Mouse (Mus musculus) liver, embryonic 12.5 days (tissue): ENCODE measurements around the gene Pde4d. TPM values are rescaled to one million over a fixed set of nuclear protein-coding genes. Genes with fewer than 3 reads are reported as not detected.
"Not testable (repeated sequence)": the region's sequence is repeated elsewhere in the genome, so short reads cannot be mapped to it uniquely, and the experiment has no call there.

Source experiments
- ATAC-seq: fragments of 200-750 bp; cut with Nextera tagmentation; 2 replicates; pipeline ENCODE4 v1.8.0; 2017; ENCODE audit warnings: moderate number of reproducible peaks, mild to moderate bottlenecking, moderate library complexity
- H3K27ac ChIP-seq: fragments of 300-500 bp; sonication (generic); 2 replicates; pipeline ENCODE4 v1.5.1; 2016; ENCODE audit warnings: mild to moderate bottlenecking
- H3K27me3 ChIP-seq: fragments of 300-500 bp; sonication (generic); replicated peaks from 2 replicates; pipeline ENCODE4 v1.6.1; 2016; ENCODE audit warnings: mild to moderate bottlenecking, moderate library complexity
- H3K36me3 ChIP-seq: fragments of 300-500 bp; sonication (generic); 2 replicates; pipeline ENCODE4 v1.6.1; 2016; ENCODE audit warnings: mild to moderate bottlenecking, moderate library complexity
- H3K4me1 ChIP-seq: fragments of 300-500 bp; sonication (generic); 2 replicates; pipeline ENCODE4 v1.6.1; 2016
- H3K4me2 ChIP-seq: fragments of 300-500 bp; sonication (generic); 2 replicates; pipeline ENCODE4 v1.6.1; 2016; ENCODE audit warnings: mild to moderate bottlenecking, moderate library complexity
- H3K4me3 ChIP-seq: fragments of 300-500 bp; sonication (generic); 2 replicates; pipeline ENCODE4 v1.5.1; 2016; ENCODE audit warnings: mild to moderate bottlenecking, moderate library complexity
- H3K9ac ChIP-seq: fragments of 300-500 bp; sonication (generic); 2 replicates; pipeline ENCODE4 v1.6.1; 2016; ENCODE audit warnings: mild to moderate bottlenecking, moderate library complexity
- H3K9me3 ChIP-seq: fragments of 300-500 bp; sonication (generic); replicated peaks from 2 replicates; pipeline ENCODE4 v1.6.1; 2016; ENCODE audit warnings: mild to moderate bottlenecking, moderate library complexity
- WGBS: fragments of 180-500 bp; shearing (Covaris S2); methylation state at CpG from one replicate; pipeline ENCODE4 v1.1.7; 2016; ENCODE audit not compliant: insufficient replicate concordance; 5-methylcytosine and 5-hydroxymethylcytosine counted together
- polyA plus RNA-seq: library from polyadenylated mRNA; unstranded; fragments of >200 nt; fragmentation: Nextera tagmentation; extraction: Ambion mirVana; gene quantifications from 2 replicates; pipeline ENCODE4 v1.2.1, GENCODE M21; 2016

The Pde4d gene
- polyA plus RNA-seq, 1 experiment from 2014 or later, result 19.4 TPM

GRCm38 (mm10) chr13:108677056-108677455, 227.3 kb downstream of the Pde4d start:
- Histone ChIP-seq H3K27me3 (no peaks in the 10 kb centered on the region), H3K4me1 (no peaks in the 10 kb centered on the region), H3K4me3 (no peak overlapping the region), H3K4me2 (no peak overlapping the region), H3K9ac (no peak overlapping the region), H3K27ac (no peak overlapping the region), H3K9me3 (no peaks in the 10 kb centered on the region), H3K36me3 (no peaks in the 10 kb centered on the region)
- no peak for ATAC-seq

- Histone ChIP-seq H3K4me2 (no peak overlapping the region), H3K4me3 (no peak overlapping the region), H3K27me3 (no peaks in the 10 kb centered on the region), H3K4me1 (no peaks in the 10 kb centered on the region), H3K9me3 (no peaks in the 10 kb centered on the region), H3K9ac (no peak overlapping the region), H3K27ac (no peak overlapping the region), H3K36me3 (no peaks in the 10 kb centered on the region)
- WGBS, result 78% methylated on average over 4 of the region's 4 CpGs
- ATAC-seq, result no peak
Measured at GRCm38 (mm10) chr13:108683018-108683417, 233.3 kb downstream of the Pde4d start.

- no peaks in the 10 kb centered on the region for H3K27me3 ChIP-seq
- 73% methylated on average over 7 of the region's 7 CpGs for WGBS
- no peak overlapping the region for H3K4me3 ChIP-seq
- H3K27ac ChIP-seq, result no peak overlapping the region
- H3K9me3 ChIP-seq, result no peaks in the 10 kb centered on the region
- H3K9ac ChIP-seq, result no peak overlapping the region
- H3K36me3 ChIP-seq, result no peaks in the 10 kb centered on the region
- no peak for ATAC-seq
- H3K4me2 ChIP-seq, result no peak overlapping the region
- H3K4me1 ChIP-seq, result no peaks in the 10 kb centered on the region
Measured at GRCm38 (mm10) chr13:108685817-108686216, 236.1 kb downstream of the Pde4d start.

GRCm38 (mm10) chr13:108686262-108686661, 236.5 kb downstream of the Pde4d start:
- Histone ChIP-seq H3K36me3 (no peaks in the 10 kb centered on the region), H3K4me3 (no peak overlapping the region), H3K27me3 (no peaks in the 10 kb centered on the region), H3K27ac (no peak overlapping the region), H3K4me1 (no peaks in the 10 kb centered on the region), H3K4me2 (no peak overlapping the region), H3K9me3 (no peaks in the 10 kb centered on the region), H3K9ac (no peak overlapping the region)
- 31% methylated on average over 2 of the region's 2 CpGs for WGBS
- ATAC-seq, result no peak

GRCm38 (mm10) chr13:108686807-108687206, 237.1 kb downstream of the Pde4d start:
- Histone ChIP-seq H3K9ac (no peak overlapping the region), H3K9me3 (no peaks in the 10 kb centered on the region), H3K36me3 (no peaks in the 10 kb centered on the region), H3K4me3 (no peak overlapping the region), H3K4me2 (no peak overlapping the region), H3K4me1 (no peaks in the 10 kb centered on the region), H3K27me3 (no peaks in the 10 kb centered on the region), H3K27ac (no peak overlapping the region)
- ATAC-seq, result no peak
- 37% methylated on average over 4 of the region's 4 CpGs for WGBS

GRCm38 (mm10) chr13:108692883-108693550, 243.3 kb downstream of the Pde4d start:
- no peak overlapping the region for H3K27ac ChIP-seq
- H3K4me3 ChIP-seq, result no peak overlapping the region
- 65% methylated on average over 12 of the region's 12 CpGs for WGBS
- H3K9ac ChIP-seq, result no peak overlapping the region
- no peak for ATAC-seq
- no peaks in the 10 kb centered on the region for H3K27me3 ChIP-seq
- no peak overlapping the region for H3K4me2 ChIP-seq
- no peaks in the 10 kb centered on the region for H3K4me1 ChIP-seq
- no peaks in the 10 kb centered on the region for H3K9me3 ChIP-seq
- H3K36me3 ChIP-seq, result no peaks in the 10 kb centered on the region

- Histone ChIP-seq H3K36me3 (no peaks in the 10 kb centered on the region), H3K9ac (no peak overlapping the region), H3K9me3 (no peaks in the 10 kb centered on the region), H3K4me1 (no peaks in the 10 kb centered on the region), H3K27me3 (no peaks in the 10 kb centered on the region), H3K27ac (no peak overlapping the region), H3K4me3 (no peak overlapping the region), H3K4me2 (no peak overlapping the region)
- 65% methylated on average over 4 of the region's 4 CpGs for WGBS
- ATAC-seq, result no peak
Measured at GRCm38 (mm10) chr13:108705441-108705840, 255.7 kb downstream of the Pde4d start.

- H3K4me2 ChIP-seq, result no peak overlapping the region
- H3K27ac ChIP-seq, result no peak overlapping the region
- no peak for ATAC-seq
- H3K9me3 ChIP-seq, result no peaks in the 10 kb centered on the region
- H3K4me1 ChIP-seq, result no peaks in the 10 kb centered on the region
- no peak overlapping the region for H3K9ac ChIP-seq
- H3K27me3 ChIP-seq, result no peaks in the 10 kb centered on the region
- H3K4me3 ChIP-seq, result no peak overlapping the region
- 38% methylated on average over 3 of the region's 3 CpGs for WGBS
- H3K36me3 ChIP-seq, result no peaks in the 10 kb centered on the region
Measured at GRCm38 (mm10) chr13:108714032-108714431, 264.3 kb downstream of the Pde4d start.

- no peak overlapping the region for H3K4me2 ChIP-seq
- no peak overlapping the region for H3K4me3 ChIP-seq
- H3K27ac ChIP-seq, result no peak overlapping the region
- H3K27me3 ChIP-seq, result no peaks in the 10 kb centered on the region
- no peaks in the 10 kb centered on the region for H3K36me3 ChIP-seq
- no peak for ATAC-seq
- no peaks in the 10 kb centered on the region for H3K9me3 ChIP-seq
- H3K9ac ChIP-seq, result no peak overlapping the region
- WGBS, result 27% methylated on average over 3 of the region's 3 CpGs
- no peaks in the 10 kb centered on the region for H3K4me1 ChIP-seq
Measured at GRCm38 (mm10) chr13:108715029-108715428, 265.3 kb downstream of the Pde4d start.

- no peak overlapping the region for H3K27ac ChIP-seq
- no peaks in the 10 kb centered on the region for H3K27me3 ChIP-seq
- H3K4me1 ChIP-seq, result no peaks in the 10 kb centered on the region
- no peak overlapping the region for H3K9ac ChIP-seq
- ATAC-seq, result no peak
- WGBS, result 45% methylated on average over 5 of the region's 5 CpGs
- H3K9me3 ChIP-seq, result no peaks in the 10 kb centered on the region
- no peak overlapping the region for H3K4me3 ChIP-seq
- no peaks in the 10 kb centered on the region for H3K36me3 ChIP-seq
- H3K4me2 ChIP-seq, result no peak overlapping the region
Measured at GRCm38 (mm10) chr13:108722234-108722633, 272.5 kb downstream of the Pde4d start.

- not testable (repeated sequence) for H3K4me2 ChIP-seq, ATAC-seq
Measured at GRCm38 (mm10) chr13:108734356-108734755, 284.6 kb downstream of the Pde4d start.

GRCm38 (mm10) chr13:108751155-108751840, 301.6 kb downstream of the Pde4d start:
- H3K36me3 ChIP-seq, result no peaks in the 10 kb centered on the region
- ATAC-seq, result no peak
- no peak overlapping the region for H3K4me3 ChIP-seq
- H3K27ac ChIP-seq, result no peak overlapping the region
- H3K27me3 ChIP-seq, result no peaks in the 10 kb centered on the region
- no peaks in the 10 kb centered on the region for H3K4me1 ChIP-seq
- H3K9me3 ChIP-seq, result no peaks in the 10 kb centered on the region
- no peak overlapping the region for H3K4me2 ChIP-seq
- 49% methylated on average over 3 of the region's 3 CpGs for WGBS
- no peak overlapping the region for H3K9ac ChIP-seq

More at GRCm38 (mm10) chr13:108734356-108734755, 284.6 kb downstream of the Pde4d start:
- WGBS, result 50% methylated on average over 2 of the region's 2 CpGs
- not testable (repeated sequence) for H3K27me3 ChIP-seq, H3K9ac ChIP-seq, H3K9me3 ChIP-seq, H3K27ac ChIP-seq, H3K36me3 ChIP-seq, H3K4me1 ChIP-seq, H3K4me3 ChIP-seq
